Mouse (Mus musculus) CH12.LX (cell line): ENCODE results near the gene Ak9. TPM values are rescaled to one million over a fixed set of nuclear protein-coding genes. Genes with fewer than 3 reads are reported as not detected.
A peak's percentile ranks its signal among the peaks of the same experiment; 100 is the strongest.

Source experiments
- DNase-seq: peaks from one replicate; pipeline ENCODE4 v3.0.0-alpha.2; 2013; ENCODE audit errors: extremely low read depth
- H3K27ac ChIP-seq: 2 replicates; pipeline ENCODE4 v1.5.1; 2012; ENCODE audit warnings: low read depth, mild to moderate bottlenecking, control low read depth, moderate library complexity; ENCODE audit not compliant: insufficient read depth
- H3K27me3 ChIP-seq: replicated peaks from 2 replicates; pipeline ENCODE3; 2012; ENCODE audit warnings: inconsistent platforms
- H3K36me3 ChIP-seq, 2 experiments: replicated peaks in 1 of 2; 2 replicates each; pipeline versions ENCODE3 to v1.6.1; 2012; ENCODE audit warnings: inconsistent platforms in 1 of 2, low read length in 1 of 2, mild to moderate bottlenecking in 1 of 2, mixed read lengths in 1 of 2, moderate library complexity in 1 of 2; ENCODE audit not compliant: control insufficient read depth in 1 of 2, insufficient read depth in 1 of 2
- H3K4me1 ChIP-seq, 2 experiments: 2 replicates each; pipeline ENCODE4 v1.6.1; 2012; ENCODE audit warnings: inconsistent platforms in 1 of 2, moderate library complexity in 1 of 2; ENCODE audit not compliant: insufficient read depth in 2 of 2, control insufficient read depth in 1 of 2
- H3K4me2 ChIP-seq: 2 replicates; pipeline ENCODE4 v1.6.1; 2012; ENCODE audit warnings: low read depth, mild to moderate bottlenecking, control low read depth; ENCODE audit not compliant: poor library complexity, insufficient read depth, severe bottlenecking
- H3K4me3 ChIP-seq, 3 experiments: fragments of 150-350 bp in 1 of 3; sonication (generic) in 1 of 3; replicated peaks in 1 of 3; 2 replicates each; pipeline versions ENCODE3 to v1.5.1; 2011 to 2012; ENCODE audit warnings: low read depth in 2 of 3, low read length in 2 of 3, mild to moderate bottlenecking in 2 of 3, moderate library complexity in 2 of 3, control low read depth in 1 of 3, improper control_type of control experiment in 1 of 3, inconsistent platforms in 1 of 3, mixed read lengths in 1 of 3; ENCODE audit not compliant: poor library complexity in 1 of 3
- H3K79me2 ChIP-seq: replicated peaks from 2 replicates; pipeline ENCODE4 v1.6.1; 2012; ENCODE audit warnings: mild to moderate bottlenecking, moderate library complexity; ENCODE audit not compliant: control insufficient read depth, poor library complexity, insufficient read depth, severe bottlenecking; ENCODE audit errors: extremely low read depth
- H3K9ac ChIP-seq: 2 replicates; pipeline ENCODE4 v1.6.1; 2012; ENCODE audit warnings: low read depth, mild to moderate bottlenecking, control low read depth, moderate library complexity; ENCODE audit not compliant: insufficient read depth
- H3K9me3 ChIP-seq: replicated peaks from 2 replicates; pipeline ENCODE3; 2012; ENCODE audit warnings: low read length, inconsistent platforms, mixed read lengths
- BHLHE40 ChIP-seq: IDR thresholded peaks from 2 replicates; pipeline ENCODE4 v1.6.1; 2011; ENCODE audit warnings: mild to moderate bottlenecking, low read depth, low read length, improper control_type of control experiment
- CHD1 ChIP-seq: IDR thresholded peaks from 2 replicates; pipeline ENCODE4 v1.6.1; 2012; ENCODE audit warnings: low read depth, low read length, improper control_type of control experiment, inconsistent platforms
- CHD2 ChIP-seq: IDR thresholded peaks from 2 replicates; pipeline ENCODE4 v1.6.1; 2011; ENCODE audit warnings: low read length, improper control_type of control experiment
- E2F4 ChIP-seq: IDR thresholded peaks from 2 replicates; pipeline ENCODE4 v1.6.1; 2011; ENCODE audit warnings: low read depth, low read length, improper control_type of control experiment; ENCODE audit not compliant: insufficient replicate concordance
- ELF1 ChIP-seq: IDR thresholded peaks from 2 replicates; pipeline ENCODE4 v1.6.1; 2014; ENCODE audit warnings: low read depth, mild to moderate bottlenecking, inconsistent platforms, low read length, improper control_type of control experiment
- EP300 ChIP-seq: IDR thresholded peaks from 2 replicates; pipeline ENCODE4 v1.6.1; 2011; ENCODE audit warnings: low read length, improper control_type of control experiment
- ETS1 ChIP-seq: conservative IDR thresholded peaks from 2 replicates; pipeline ENCODE4 v1.6.1; 2012; ENCODE audit warnings: low read depth, mild to moderate bottlenecking, inconsistent platforms, low read length, improper control_type of control experiment, moderate library complexity
- GABPA ChIP-seq: IDR thresholded peaks from 2 replicates; pipeline ENCODE4 v1.6.1; 2012; ENCODE audit warnings: low read depth, low read length, improper control_type of control experiment, inconsistent platforms; ENCODE audit not compliant: insufficient replicate concordance
- HCFC1 ChIP-seq: IDR thresholded peaks from 2 replicates; pipeline ENCODE4 v1.6.1; 2012; ENCODE audit warnings: low read depth, mild to moderate bottlenecking, inconsistent platforms, low read length, improper control_type of control experiment
- IRF4 ChIP-seq: IDR thresholded peaks from 2 replicates; pipeline ENCODE4 v1.6.1; 2014; ENCODE audit warnings: low read depth, mild to moderate bottlenecking, inconsistent platforms, low read length, improper control_type of control experiment
- JUN ChIP-seq: IDR thresholded peaks from 2 replicates; pipeline ENCODE4 v1.6.1; 2011; ENCODE audit warnings: low read depth, mild to moderate bottlenecking, low read length, improper control_type of control experiment, moderate library complexity; ENCODE audit not compliant: insufficient read depth
- JUND ChIP-seq: conservative IDR thresholded peaks from 2 replicates; pipeline ENCODE4 v1.6.1; 2011; ENCODE audit warnings: low read depth, low read length, improper control_type of control experiment
- KAT2A ChIP-seq: IDR thresholded peaks from 2 replicates; pipeline ENCODE4 v1.6.1; 2012; ENCODE audit warnings: low read length, improper control_type of control experiment, inconsistent platforms; ENCODE audit not compliant: insufficient replicate concordance
- MAFK ChIP-seq: IDR thresholded peaks from 2 replicates; pipeline ENCODE4 v1.6.1; 2011; ENCODE audit warnings: low read length, improper control_type of control experiment; ENCODE audit not compliant: insufficient replicate concordance
- MAX ChIP-seq: IDR thresholded peaks from 2 replicates; pipeline ENCODE4 v1.6.1; 2011; ENCODE audit warnings: low read length, improper control_type of control experiment
- MAZ ChIP-seq: IDR thresholded peaks from 2 replicates; pipeline ENCODE4 v1.6.1; 2012; ENCODE audit warnings: low read depth, mild to moderate bottlenecking, inconsistent platforms, low read length, improper control_type of control experiment, moderate library complexity
- MEF2A ChIP-seq: IDR thresholded peaks from 2 replicates; pipeline ENCODE4 v1.6.1; 2014; ENCODE audit warnings: low read depth, mild to moderate bottlenecking, inconsistent platforms, low read length, improper control_type of control experiment, borderline replicate concordance
- MXI1 ChIP-seq: IDR thresholded peaks from 2 replicates; pipeline ENCODE4 v1.6.1; 2011; ENCODE audit warnings: mild to moderate bottlenecking, low read depth, low read length, improper control_type of control experiment
- NRF1 ChIP-seq: IDR thresholded peaks from 2 replicates; pipeline ENCODE4 v1.6.1; 2014; ENCODE audit warnings: low read depth, mild to moderate bottlenecking, inconsistent platforms, low read length, improper control_type of control experiment, moderate library complexity
- POLR2A ChIP-seq: IDR thresholded peaks from 2 replicates; pipeline ENCODE4 v1.6.1; 2011; ENCODE audit warnings: low read depth, mild to moderate bottlenecking, improper control_type of control experiment, low read length
- RCOR1 ChIP-seq: conservative IDR thresholded peaks from 2 replicates; pipeline ENCODE4 v1.6.1; 2012; ENCODE audit warnings: low read depth, mild to moderate bottlenecking, inconsistent platforms, low read length, improper control_type of control experiment
- TCF12 ChIP-seq: IDR thresholded peaks from 2 replicates; pipeline ENCODE4 v1.6.1; 2014; ENCODE audit warnings: low read depth, mild to moderate bottlenecking, inconsistent platforms, low read length, improper control_type of control experiment
- USF1 ChIP-seq: IDR thresholded peaks from 2 replicates; pipeline ENCODE4 v1.6.1; 2014; ENCODE audit warnings: low read depth, mild to moderate bottlenecking, inconsistent platforms, low read length, improper control_type of control experiment
- ZMIZ1 ChIP-seq: IDR thresholded peaks from 2 replicates; pipeline ENCODE4 v1.6.1; 2012; ENCODE audit warnings: low read depth, mild to moderate bottlenecking, inconsistent platforms, low read length, improper control_type of control experiment
- dilution Hi-C: fragments of 300-500 bp; cut with MboI; formaldehyde crosslinking; loops from 2 replicates; pipeline ENCODE4 v1.14.3; 2020; ENCODE audit warnings: low sequenced_read_pairs; ENCODE audit not compliant: extremely low pct_unique_long_range_greater_than_20kb, extremely low pct_ligation_motif_present
- in situ Hi-C: fragments of 300-500 bp; cut with MboI; formaldehyde crosslinking; loops from 3 replicates; pipeline ENCODE4 v1.14.3; 2019; ENCODE audit warnings: low sequenced_read_pairs, low pct_ligation_motif_present, low pct_unique_long_range_greater_than_20kb, mixed read lengths
- polyA plus RNA-seq: library from polyadenylated mRNA; unstranded; fragments of >175 nt; gene quantifications from 2 replicates; pipeline ENCODE4 v1.2.1, GENCODE M21; 2012; ENCODE audit warnings: low read depth; ENCODE audit not compliant: insufficient read length
- total RNA-seq, 2 experiments: library from RNA; depleted of rRNA; stranded (reverse); fragments of 300-350 nt in 1 of 2; fragments of >200 nt in 1 of 2; gene quantifications; 2 replicates each; pipeline ENCODE4 v1.2.3; 2012 to 2014

Ak9 gene
- total and polyA plus RNA-seq, 3 experiments, result 0.04 to 0.11 (median 0.07) TPM

GRCm38 (mm10) chr10:41304961-41305455 lies 1.2 kb downstream of the Ak9 start:
- Histone ChIP-seq H3K36me3 (peaks cover 0 to 2% of the 10 kb centered on the region in 2 experiments), H3K9ac (no peak overlapping the region), H3K27ac (no peak overlapping the region), H3K27me3 (no peaks in the 10 kb centered on the region), H3K4me1 (peaks cover 8 to 46% of the 10 kb centered on the region in 2 experiments), H3K9me3 (peaks cover 2% of the 10 kb centered on the region), H3K4me3 (no peak overlapping the region), H3K4me2 (0 out of 2 replicates have a peak overlapping the region, but pooled peaks have one; percentile 35), H3K79me2 (peaks cover 9% of the 10 kb centered on the region; the same call in 1 of the 2 replicates)
- in situ Hi-C loops, result no loop called here
- TF ChIP-seq MXI1 (no peak), MAX (no peak), BHLHE40 (0 out of 2 replicates have a peak, but pooled peaks have one; percentile 23), USF1 (no peak)
- dilution Hi-C loops, result no loop called here
- DNase-seq, result no peak

GRCm38 (mm10) chr10:41308205-41308604 lies 4.4 kb downstream of the Ak9 start:
- Histone ChIP-seq H3K79me2 (no peaks in the 10 kb centered on the region), H3K9ac (peak overlapping the region; percentile 25; the same call in 1 of the 2 replicates), H3K4me3 (no peak overlapping the region), H3K9me3 (peaks cover 2% of the 10 kb centered on the region), H3K27ac (peak overlapping the region; percentile 76), H3K4me2 (peak overlapping the region; percentile 36; the same call in 1 of the 2 replicates), H3K27me3 (no peaks in the 10 kb centered on the region), H3K4me1 (peaks cover 8 to 34% of the 10 kb centered on the region in 2 experiments), H3K36me3 (no peaks in the 10 kb centered on the region)
- TF ChIP-seq MAZ (no peak), ETS1 (peak; percentile 22; the same call in 1 of the 2 replicates), ZMIZ1 (no peak), MEF2A (peak; percentile 44; the same call in 1 of the 2 replicates), TCF12 (peak; percentile 56; the same call in 1 of the 2 replicates), NRF1 (no peak), HCFC1 (no peak), EP300 (peak; percentile 80), IRF4 (peak; percentile 76; the same call in 1 of the 2 replicates), CHD2 (no peak), POLR2A (no peak), E2F4 (0 out of 2 replicates have a peak, but pooled peaks have one; percentile 33), CHD1 (no peak), RCOR1 (no peak), MAFK (no peak), KAT2A (0 out of 2 replicates have a peak, but pooled peaks have one; percentile 27), ELF1 (no peak), JUND (0 out of 2 replicates have a peak, but pooled peaks have one; percentile 42), GABPA (no peak), JUN (no peak)
- in situ Hi-C loops (no loop called here), dilution Hi-C loops (no loop called here)
- peak; percentile 89 for DNase-seq
